Mouse (Mus musculus): ENCODE results near the gene Insyn1.

GRCm38 (mm10) chr9:58541895-58542338, 53.5 kb downstream of the Insyn1 start:
- no peak for TF ChIP-seq CTCF (conservative IDR thresholded peaks at IDR 0.05; ENCODE audit: insufficient read depth, insufficient read length, low read depth, low read length)
- no peak for TF ChIP-seq POLR2A (IDR thresholded peaks at IDR 0.05; ENCODE audit: low read depth, low read length)

Data from kidney, adult 2 months (tissue).